Mouse (Mus musculus): ENCODE data around the gene Poll. TPM values are rescaled to one million over a fixed set of nuclear protein-coding genes. Genes with fewer than 3 reads are reported as not detected.

Gene Poll
- polyA plus RNA-seq, 1 experiment, result 13.4 TPM

GRCm38 (mm10) chr19:45507531-45507930 lies 52.8 kb downstream of the Poll start:
- H3K4me3 ChIP-seq (ENCODE audit: low read depth, low read length), result no peak overlapping the region
- no peaks in the 10 kb centered on the region for H3K27me3 ChIP-seq (ENCODE audit: control insufficient read depth, insufficient read depth, low read length, poor library complexity, severe bottlenecking)
- no peaks in the 10 kb centered on the region for H3K4me1 ChIP-seq (ENCODE audit: control insufficient read depth, insufficient read depth, low read length)
- no peaks in the 10 kb centered on the region for H3K36me3 ChIP-seq (ENCODE audit: control insufficient read depth, insufficient read depth, low read length, poor library complexity, severe bottlenecking)
- H3K27ac ChIP-seq (ENCODE audit: insufficient read depth, low read length), result no peak overlapping the region
- TF ChIP-seq POLR2A (IDR thresholded peaks at IDR 0.05; ENCODE audit: insufficient read depth, low read length), result no peak
- TF ChIP-seq EP300 (IDR thresholded peaks at IDR 0.05; ENCODE audit: insufficient read depth, low read depth, low read length), result no peak
- no peak for TF ChIP-seq CTCF (IDR thresholded peaks at IDR 0.05; ENCODE audit: low read depth, low read length)
- no peak overlapping the region for H3K9ac ChIP-seq (ENCODE audit: low read depth, poor library complexity, severe bottlenecking)
- no peaks in the 10 kb centered on the region for H3K9me3 ChIP-seq (replicated peaks; ENCODE audit: control insufficient read depth, insufficient read depth, low read length, poor library complexity, severe bottlenecking)

GRCm38 (mm10) chr19:45505446-45505845 lies 54.9 kb downstream of the Poll start:
- no peak for TF ChIP-seq POLR2A (IDR thresholded peaks at IDR 0.05; ENCODE audit: insufficient read depth, low read length)
- TF ChIP-seq EP300 (IDR thresholded peaks at IDR 0.05; ENCODE audit: insufficient read depth, low read depth, low read length), result no peak
- Histone ChIP-seq H3K4me3 (ENCODE audit: low read depth, low read length) (no peak overlapping the region), H3K36me3 (ENCODE audit: control insufficient read depth, insufficient read depth, low read length, poor library complexity, severe bottlenecking) (no peaks in the 10 kb centered on the region)

More at GRCm38 (mm10) chr19:45505446-45505845, 54.9 kb downstream of the Poll start:
- no peaks in the 10 kb centered on the region for H3K27me3 ChIP-seq (ENCODE audit: control insufficient read depth, insufficient read depth, low read length, poor library complexity, severe bottlenecking)
- no peak overlapping the region for H3K9ac ChIP-seq (ENCODE audit: low read depth, poor library complexity, severe bottlenecking)
- H3K9me3 ChIP-seq (replicated peaks; ENCODE audit: control insufficient read depth, insufficient read depth, low read length, poor library complexity, severe bottlenecking), result no peaks in the 10 kb centered on the region
- no peaks in the 10 kb centered on the region for H3K4me1 ChIP-seq (ENCODE audit: control insufficient read depth, insufficient read depth, low read length)
- H3K27ac ChIP-seq (ENCODE audit: insufficient read depth, low read length), result no peak overlapping the region

Other genes with a start within 250 kb of the Poll start
- gene Btrc, start 196.8 kb downstream of the Poll start, polyA plus RNA-seq (2011; ENCODE audit: insufficient read depth, insufficient read length, low read depth, missing spikeins), result 38.9 and 39.1 TPM in 2 replicates
- gene Gm17018, start 84 bp upstream of the Poll start, polyA plus RNA-seq (2011; ENCODE audit: insufficient read depth, insufficient read length, low read depth, missing spikeins), result 21.1 and 22.4 TPM in 2 replicates
- gene Fbxw4, start 99.8 kb upstream of the Poll start, polyA plus RNA-seq (2011; ENCODE audit: insufficient read depth, insufficient read length, low read depth, missing spikeins), result 13.2 and 15.5 TPM in 2 replicates
- gene Fgf8, start 182.4 kb upstream of the Poll start, polyA plus RNA-seq (2011; ENCODE audit: insufficient read depth, insufficient read length, low read depth, missing spikeins), result 22.6 and 25.9 TPM in 2 replicates
- 188 and 196 TPM in 2 replicates for gene Npm3, start 189.1 kb upstream of the Poll start, polyA plus RNA-seq (2011; ENCODE audit: insufficient read depth, insufficient read length, low read depth, missing spikeins)
- 177 and 181 TPM in 2 replicates for gene Mgea5, start 223.3 kb upstream of the Poll start, polyA plus RNA-seq (2011; ENCODE audit: insufficient read depth, insufficient read length, low read depth, missing spikeins)

Data from ES-Bruce4 (cell line).